ENCODE assay signal across 6 mouse cellular contexts in the genomic region with DNA sequence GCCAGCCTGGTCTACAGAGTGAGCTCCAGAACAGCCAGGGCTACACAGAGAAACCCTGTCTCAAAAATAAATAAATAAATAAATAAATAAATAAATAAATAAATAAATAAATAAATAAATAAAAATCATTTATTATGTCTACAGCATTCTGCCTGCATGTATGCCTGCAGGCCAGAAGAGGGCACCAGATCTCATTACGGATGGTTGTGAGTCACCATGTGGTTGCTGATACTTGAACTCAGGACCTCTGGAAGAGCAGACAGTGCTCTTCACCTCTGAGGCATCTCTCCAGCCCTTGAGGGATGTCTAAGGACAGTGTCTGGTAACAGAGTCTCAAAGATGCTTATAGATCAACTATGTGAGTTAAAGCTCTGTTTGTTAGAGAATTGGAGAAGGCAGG. TPM values are rescaled to one million over a fixed set of nuclear protein-coding genes. Genes with fewer than 3 reads are reported as not detected.
"Had no signal": no experiment of that assay in that cellular context is flagged by ENCODE, and none has a peak within 500 bp of the region (broad histone marks: within the 10 kb centered on the region; RNA-seq: fewer than 3 reads in every experiment).

No protein-coding gene starts in this region.

RNA-seq across cellular contexts. Expression of a gene that starts 2.6 kb away (rescaled TPM):
- total RNA-seq: layer of hippocampus, postnatal 36 days; left cerebral cortex, postnatal 36 days; megakaryocyte progenitor cell, adult 5-6 weeks; monocyte, adult 5-6 weeks; neutrophil, adult 5-6 weeks had no signal

RNA-seq across cellular contexts. Expression of a gene that starts 56.9 kb away (rescaled TPM):
- total RNA-seq: monocyte, adult 5-6 weeks; neutrophil, adult 5-6 weeks had no signal
- polyA plus RNA-seq: liver, embryonic 15.5 days had no signal
